Mouse (Mus musculus): ENCODE results near the gene Col18a1.

DNA sequence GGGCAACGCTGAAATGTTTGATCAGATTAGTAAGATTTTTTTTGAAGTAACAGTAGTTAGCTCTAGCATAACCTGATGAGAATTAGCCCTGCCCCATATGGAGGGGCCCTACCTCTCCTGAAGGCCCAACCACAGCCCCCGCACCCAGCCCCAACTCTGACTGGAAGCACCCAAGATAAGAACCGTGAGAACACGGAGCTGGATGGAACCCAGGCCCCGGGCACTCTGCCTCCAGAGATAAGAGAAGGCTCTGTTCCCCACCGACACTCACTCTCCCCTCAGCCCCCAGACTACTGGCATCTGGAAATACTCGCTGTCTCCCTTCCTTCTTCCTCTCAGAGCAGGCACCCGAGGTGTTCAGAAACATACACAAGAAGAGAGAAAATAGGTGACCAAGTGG lies 6.8 kb downstream of the Col18a1 start:
- TF ChIP-seq POLR2A (IDR thresholded peaks at IDR 0.05; ENCODE audit: borderline replicate concordance, extremely low read depth, insufficient read depth, insufficient read length, poor library complexity, severe bottlenecking), result no peak
- no peak for TF ChIP-seq CTCF (IDR thresholded peaks at IDR 0.05; ENCODE audit: borderline replicate concordance, extremely low read depth, insufficient read depth, insufficient read length)
